Mouse (Mus musculus) heart, adult 9 months (tissue): Measurements from ENCODE around the gene 1700001L19Rik.

Source experiments
- DNase-seq, 2 experiments: peaks; one replicate each; pipeline ENCODE4 v3.0.0; 2022; ENCODE audit warnings: low spot score in 2 of 2

Gene 1700001L19Rik

DNA sequence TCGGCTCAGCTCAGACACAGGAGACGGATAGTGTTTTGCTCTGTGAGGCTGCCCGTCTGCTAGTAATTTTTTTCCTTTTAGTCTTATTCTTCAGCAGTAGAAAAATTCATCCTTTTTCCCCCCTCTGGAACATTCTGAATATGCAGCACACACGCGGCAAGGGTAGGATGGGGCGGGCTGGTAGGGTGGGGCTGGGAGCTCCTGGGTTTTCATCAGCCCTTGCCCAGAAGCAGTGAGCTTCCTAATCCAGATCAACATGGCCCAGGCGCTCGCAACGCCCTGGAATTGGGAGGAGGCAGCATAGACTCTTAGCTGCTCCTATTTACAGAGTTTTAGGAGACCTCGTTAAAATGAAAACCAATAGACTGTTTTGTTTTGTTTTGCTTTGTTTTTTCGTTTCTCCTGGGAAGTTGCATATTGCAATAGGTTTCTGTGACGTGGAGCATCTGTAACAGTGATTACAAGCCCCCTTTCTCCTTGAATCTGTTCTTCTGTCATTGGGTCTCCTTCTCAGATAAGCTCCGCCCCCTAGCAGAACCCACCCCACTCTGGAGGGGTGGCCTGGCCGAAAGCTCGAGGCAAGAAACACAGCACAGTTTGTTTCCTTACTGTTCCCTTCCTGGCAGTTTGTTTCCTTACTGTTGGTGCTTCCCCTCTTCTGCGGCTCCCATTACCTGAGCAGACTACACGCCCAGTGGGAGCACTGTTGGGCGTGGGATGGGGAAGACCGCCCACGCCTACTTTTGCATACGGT lies 10.6 kb downstream of the 1700001L19Rik start:
- no peak for DNase-seq

- DNase-seq = no peak
Observed at GRCm38 (mm10) chr13:68622792-68623191, 25.6 kb downstream of the 1700001L19Rik start.

- DNase-seq = no peak
Observed at GRCm38 (mm10) chr13:68627041-68627440, 29.8 kb downstream of the 1700001L19Rik start.

GRCm38 (mm10) chr13:68642786-68643185 lies 45.6 kb downstream of the 1700001L19Rik start:
- no peak for DNase-seq
